Mouse (Mus musculus) forebrain, postnatal 0 days (tissue): ENCODE data around the gene Usp7. TPM values are rescaled to one million over a fixed set of nuclear protein-coding genes. Genes with fewer than 3 reads are reported as not detected.
"Not testable (repeated sequence)": the region's sequence is repeated elsewhere in the genome, so short reads cannot be mapped to it uniquely, and the experiment has no call there.

Experiments used
- ATAC-seq: fragments of 200-750 bp; cut with Nextera tagmentation; 2 replicates; pipeline ENCODE4 v1.8.0; 2017; ENCODE audit warnings: mild to moderate bottlenecking, moderate library complexity
- DNase-seq: peaks from one replicate; pipeline ENCODE4 v3.0.0-alpha.2; 2015
- H3K27ac ChIP-seq: fragments of 300-500 bp; sonication (generic); 2 replicates; pipeline ENCODE4 v1.5.1; 2014; ENCODE audit warnings: low read depth, mild to moderate bottlenecking, antibody characterized with exemption, low read length, moderate library complexity, mixed read lengths
- H3K27me3 ChIP-seq: fragments of 300-500 bp; sonication (generic); 2 replicates; pipeline ENCODE4 v1.6.1; 2014; ENCODE audit warnings: mild to moderate bottlenecking, low read length, mixed read lengths; ENCODE audit not compliant: insufficient read depth
- H3K36me3 ChIP-seq: fragments of 300-500 bp; sonication (generic); 2 replicates; pipeline ENCODE4 v1.6.1; 2014; ENCODE audit warnings: mild to moderate bottlenecking, moderate library complexity; ENCODE audit not compliant: insufficient read depth
- H3K4me1 ChIP-seq: fragments of 300-500 bp; sonication (generic); 2 replicates; pipeline ENCODE4 v1.6.1; 2014; ENCODE audit warnings: antibody characterized with exemption; ENCODE audit not compliant: insufficient read depth
- H3K4me2 ChIP-seq: fragments of 300-500 bp; sonication (generic); 2 replicates; pipeline ENCODE4 v1.6.1; 2014; ENCODE audit warnings: low read depth, mild to moderate bottlenecking, moderate library complexity
- H3K4me3 ChIP-seq: fragments of 300-500 bp; sonication (generic); 2 replicates; pipeline ENCODE4 v1.5.1; 2014; ENCODE audit warnings: low read depth, low read length, mixed read lengths
- H3K9ac ChIP-seq: fragments of 300-500 bp; sonication (generic); 2 replicates; pipeline ENCODE4 v1.6.1; 2014; ENCODE audit warnings: mild to moderate bottlenecking
- H3K9me3 ChIP-seq: fragments of 300-500 bp; sonication (generic); 2 replicates; pipeline ENCODE4 v1.6.1; 2016; ENCODE audit warnings: low read length
- CTCF ChIP-seq: sonication (generic); IDR thresholded peaks from 2 replicates; pipeline ENCODE4 v1.5.1; 2016; ENCODE audit warnings: antibody characterized with exemption, control low read depth, low read depth
- WGBS: fragments of 180-500 bp; shearing (Covaris S2); extraction: QIAGEN DNeasy Blood & Tissue Kit; methylation state at CpG from one replicate; pipeline ENCODE4 v1.1.7; 2014; 5-methylcytosine and 5-hydroxymethylcytosine counted together
- polyA plus RNA-seq: library from polyadenylated mRNA; unstranded; fragments of >200 nt; fragmentation: Nextera tagmentation; extraction: Ambion mirVana; gene quantifications from 2 replicates; pipeline ENCODE4 v1.2.1, GENCODE M21; 2015
- total RNA-seq: library from RNA; depleted of rRNA; stranded (reverse); fragments of >200 nt; gene quantifications from 2 replicates; pipeline ENCODE4 v1.2.3, GENCODE M21; 2014

Usp7 gene
- total and polyA plus RNA-seq, 2 experiments from 2014 or later, result 18.9 to 200 TPM

- Histone ChIP-seq H3K4me1 (no peaks in the 10 kb centered on the region), H3K9ac (no peak overlapping the region), H3K4me3 (no peak overlapping the region), H3K9me3 (no peaks in the 10 kb centered on the region), H3K27ac (no peak overlapping the region), H3K36me3 (no peaks in the 10 kb centered on the region), H3K4me2 (no peak overlapping the region), H3K27me3 (no peaks in the 10 kb centered on the region)
- WGBS, result 52% methylated on average over 9 of the region's 9 CpGs
- DNase-seq (no peak), ATAC-seq (no peak)
- no peak for TF ChIP-seq CTCF
Measured at GRCm38 (mm10) chr16:8766196-8766595, 25.9 kb downstream of the Usp7 start.

GRCm38 (mm10) chr16:8764124-8764907 lies 27.8 kb downstream of the Usp7 start:
- Histone ChIP-seq H3K4me3 (no peak overlapping the region), H3K9ac (no peak overlapping the region), H3K27ac (no peak overlapping the region), H3K9me3 (no peaks in the 10 kb centered on the region), H3K27me3 (no peaks in the 10 kb centered on the region), H3K4me1 (no peaks in the 10 kb centered on the region), H3K4me2 (no peak overlapping the region), H3K36me3 (no peaks in the 10 kb centered on the region)
- TF ChIP-seq CTCF, result no peak
- ATAC-seq (no peak), DNase-seq (no peak)
- WGBS, result 70% methylated on average over 11 of the region's 11 CpGs

- no peak overlapping the region for H3K9ac ChIP-seq
- TF ChIP-seq CTCF, result no peak
- H3K27ac ChIP-seq, result no peak overlapping the region
- no peaks in the 10 kb centered on the region for H3K9me3 ChIP-seq
- ATAC-seq (no peak), DNase-seq (peak; percentile 3)
- H3K4me2 ChIP-seq, result no peak overlapping the region
- no peak overlapping the region for H3K4me3 ChIP-seq
- H3K27me3 ChIP-seq, result no peaks in the 10 kb centered on the region
- 62% methylated on average over 6 of the region's 6 CpGs for WGBS
- no peaks in the 10 kb centered on the region for H3K4me1 ChIP-seq
- no peaks in the 10 kb centered on the region for H3K36me3 ChIP-seq
Measured at GRCm38 (mm10) chr16:8763028-8763427, 29.1 kb downstream of the Usp7 start.

GRCm38 (mm10) chr16:8761894-8762293 lies 30.2 kb downstream of the Usp7 start:
- no peaks in the 10 kb centered on the region for H3K9me3 ChIP-seq
- TF ChIP-seq CTCF, result no peak
- ATAC-seq, result no peak

GRCm38 (mm10) chr16:8761005-8761404 lies 31.1 kb downstream of the Usp7 start:
- no peaks in the 10 kb centered on the region for H3K27me3 ChIP-seq
- no peak for DNase-seq
- H3K9ac ChIP-seq, result no peak overlapping the region
- H3K4me3 ChIP-seq, result no peak overlapping the region
- WGBS, result 91% methylated on average over 7 of the region's 7 CpGs
- no peaks in the 10 kb centered on the region for H3K4me1 ChIP-seq
- no peaks in the 10 kb centered on the region for H3K36me3 ChIP-seq
- no peaks in the 10 kb centered on the region for H3K9me3 ChIP-seq
- ATAC-seq, result no peak
- no peak overlapping the region for H3K27ac ChIP-seq
- H3K4me2 ChIP-seq, result no peak overlapping the region
- TF ChIP-seq CTCF, result no peak

More at GRCm38 (mm10) chr16:8761894-8762293, 30.2 kb downstream of the Usp7 start:
- Histone ChIP-seq H3K4me1 (no peaks in the 10 kb centered on the region), H3K27ac (no peak overlapping the region), H3K4me2 (no peak overlapping the region), H3K36me3 (no peaks in the 10 kb centered on the region), H3K9ac (no peak overlapping the region), H3K27me3 (no peaks in the 10 kb centered on the region), H3K4me3 (no peak overlapping the region)
- 86% methylated on average over 2 of the region's 2 CpGs for WGBS
- no peak for DNase-seq

- Histone ChIP-seq H3K4me1 (no peaks in the 10 kb centered on the region), H3K9ac (no peak overlapping the region), H3K9me3 (no peaks in the 10 kb centered on the region), H3K27me3 (no peaks in the 10 kb centered on the region), H3K4me3 (no peak overlapping the region), H3K4me2 (no peak overlapping the region), H3K27ac (no peak overlapping the region), H3K36me3 (no peaks in the 10 kb centered on the region)
- DNase-seq (no peak), ATAC-seq (no peak)
- no peak for TF ChIP-seq CTCF
- WGBS, result 77% methylated on average over 3 of the region's 3 CpGs
Measured at GRCm38 (mm10) chr16:8758979-8759378, 33.1 kb downstream of the Usp7 start.

GRCm38 (mm10) chr16:8758193-8758592 lies 33.9 kb downstream of the Usp7 start:
- Histone ChIP-seq H3K27ac (no peak overlapping the region), H3K9me3 (no peaks in the 10 kb centered on the region), H3K4me2 (no peak overlapping the region), H3K4me1 (no peaks in the 10 kb centered on the region), H3K4me3 (no peak overlapping the region), H3K27me3 (no peaks in the 10 kb centered on the region), H3K36me3 (no peaks in the 10 kb centered on the region), H3K9ac (no peak overlapping the region)
- no peak for TF ChIP-seq CTCF
- WGBS, result 81% methylated on average over 2 of the region's 2 CpGs
- DNase-seq, result no peak
- ATAC-seq, result no peak

GRCm38 (mm10) chr16:8757586-8757985 lies 34.5 kb downstream of the Usp7 start:
- not testable (repeated sequence) for H3K36me3 ChIP-seq, DNase-seq, H3K27ac ChIP-seq, H3K4me2 ChIP-seq, H3K9ac ChIP-seq, H3K4me3 ChIP-seq, H3K27me3 ChIP-seq, ATAC-seq, H3K9me3 ChIP-seq, H3K4me1 ChIP-seq
- WGBS, result 95% methylated on average over 5 of the region's 6 CpGs
